Mouse (Mus musculus) embryonic fibroblast, embryonic 13.5 days (primary cell): ENCODE data around the gene Fam189b. TPM values are rescaled to one million over a fixed set of nuclear protein-coding genes. Genes with fewer than 3 reads are reported as not detected.

Experiments
- H3K27ac ChIP-seq: 2 replicates; pipeline ENCODE4 v1.5.1; 2012; ENCODE audit warnings: low read length, control low read depth, inconsistent platforms; ENCODE audit not compliant: insufficient read depth
- H3K4me1 ChIP-seq: 2 replicates; pipeline ENCODE4 v1.6.1; 2011; ENCODE audit warnings: low read length; ENCODE audit not compliant: control insufficient read depth, insufficient read depth
- H3K4me3 ChIP-seq: 2 replicates; pipeline ENCODE4 v1.5.1; 2011; ENCODE audit warnings: mild to moderate bottlenecking, control low read depth, low read length; ENCODE audit not compliant: insufficient read depth
- CTCF ChIP-seq: IDR thresholded peaks from 2 replicates; pipeline ENCODE4 v1.5.1; 2011; ENCODE audit warnings: mild to moderate bottlenecking, control low read depth, low read length, moderate library complexity, borderline replicate concordance; ENCODE audit not compliant: insufficient read depth
- POLR2A ChIP-seq: IDR thresholded peaks from 2 replicates; pipeline ENCODE4 v1.6.1; 2011; ENCODE audit warnings: low read depth, mild to moderate bottlenecking, control low read depth, low read length, moderate library complexity
- polyA plus RNA-seq: library from polyadenylated mRNA; stranded (reverse); fragments of >200 nt; gene quantifications from 2 replicates; pipeline ENCODE4 v1.2.4, GENCODE M21; 2011; ENCODE audit warnings: low read depth; ENCODE audit not compliant: missing spikeins, insufficient read length

The Fam189b gene
- polyA plus RNA-seq, 1 experiment: 49.5 TPM

- Histone ChIP-seq H3K27ac (no peak overlapping the region), H3K4me3 (no peak overlapping the region), H3K4me1 (peaks cover 5% of the 10 kb centered on the region; the same call in 1 of the 2 replicates)
- TF ChIP-seq CTCF: no peak
Measured at GRCm38 (mm10) chr3:89182531-89183057, 349 bp upstream of the Fam189b start.

- Histone ChIP-seq H3K4me3 (peak overlapping the region; percentile 65), H3K27ac (no peak overlapping the region), H3K4me1 (0 out of 2 replicates have a peak, but pooled peaks cover 3% of the 10 kb centered on the region)
- no peak for TF ChIP-seq POLR2A
- no peak for TF ChIP-seq CTCF
Measured at GRCm38 (mm10) chr3:89183959-89184315, 994 bp downstream of the Fam189b start.

GRCm38 (mm10) chr3:89187197-89187596 lies 4.3 kb downstream of the Fam189b start:
- no peak overlapping the region for H3K27ac ChIP-seq
- H3K4me1 ChIP-seq: 0 out of 2 replicates have a peak, but pooled peaks cover 3% of the 10 kb centered on the region
- H3K4me3 ChIP-seq: no peak overlapping the region
- TF ChIP-seq POLR2A (no peak), CTCF (no peak)

- Histone ChIP-seq H3K4me1 (0 out of 2 replicates have a peak, but pooled peaks cover 3% of the 10 kb centered on the region), H3K4me3 (no peak overlapping the region), H3K27ac (no peak overlapping the region)
- no peak for TF ChIP-seq CTCF
- no peak for TF ChIP-seq POLR2A
Measured at GRCm38 (mm10) chr3:89187690-89188477, 4.9 kb downstream of the Fam189b start.

GRCm38 (mm10) chr3:89188478-89188875 lies 5.5 kb downstream of the Fam189b start:
- H3K4me1 ChIP-seq: 0 out of 2 replicates have a peak, but pooled peaks cover 3% of the 10 kb centered on the region
- TF ChIP-seq CTCF (no peak), POLR2A (no peak)

GRCm38 (mm10) chr3:89190436-89190835 lies 7.5 kb downstream of the Fam189b start:
- TF ChIP-seq CTCF: no peak
- no peak for TF ChIP-seq POLR2A
- Histone ChIP-seq H3K4me3 (no peak overlapping the region), H3K4me1 (no peaks in the 10 kb centered on the region), H3K27ac (no peak overlapping the region)

More at GRCm38 (mm10) chr3:89188478-89188875, 5.5 kb downstream of the Fam189b start:
- H3K27ac ChIP-seq: no peak overlapping the region
- no peak overlapping the region for H3K4me3 ChIP-seq

GRCm38 (mm10) chr3:89193351-89193750 lies 10.4 kb downstream of the Fam189b start:
- no peak overlapping the region for H3K27ac ChIP-seq
- TF ChIP-seq CTCF: no peak
- TF ChIP-seq POLR2A: no peak
- no peak overlapping the region for H3K4me3 ChIP-seq
- H3K4me1 ChIP-seq: no peaks in the 10 kb centered on the region

GRCm38 (mm10) chr3:89193853-89194252 lies 10.9 kb downstream of the Fam189b start:
- no peak overlapping the region for H3K27ac ChIP-seq
- TF ChIP-seq CTCF (no peak), POLR2A (no peak)
- no peaks in the 10 kb centered on the region for H3K4me1 ChIP-seq
- no peak overlapping the region for H3K4me3 ChIP-seq

GRCm38 (mm10) chr3:89195979-89196877 lies 13.3 kb downstream of the Fam189b start:
- TF ChIP-seq POLR2A (peak; percentile 94), CTCF (peak; percentile 13; the same call in 1 of the 2 replicates)
- Histone ChIP-seq H3K4me1 (no peaks in the 10 kb centered on the region), H3K27ac (peak overlapping the region; percentile 43), H3K4me3 (peak overlapping the region; percentile 33)
